Mouse (Mus musculus): ENCODE measurements around the gene Chaf1a. TPM values are rescaled to one million over a fixed set of nuclear protein-coding genes. Genes with fewer than 3 reads are reported as not detected.

Chaf1a gene
- polyA plus RNA-seq, 1 experiment, result 0.99 TPM

DNA sequence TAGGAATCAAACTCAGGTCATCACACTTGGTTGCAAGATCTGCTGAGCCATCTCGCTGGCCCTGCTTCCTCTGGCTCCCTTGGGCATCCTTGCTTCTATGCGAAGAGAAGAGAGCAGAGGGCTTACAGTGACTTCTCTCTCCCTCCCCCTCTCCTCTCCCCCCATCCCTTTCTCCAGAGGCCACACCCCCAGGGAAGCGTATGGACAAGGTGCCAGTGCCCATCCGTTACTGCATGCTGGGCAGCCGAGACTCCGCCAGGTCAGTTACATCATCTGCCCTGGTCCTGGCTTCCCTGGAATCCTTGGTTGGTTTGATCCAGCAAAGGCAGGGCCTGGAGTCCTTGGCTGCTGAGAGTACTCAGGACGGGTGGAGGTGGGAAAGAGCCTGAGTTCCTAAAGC, 28.8 kb upstream of the Chaf1a start:
- Histone ChIP-seq H3K4me1 (ENCODE audit: control insufficient read depth, insufficient read depth, insufficient read length, low read length) (0 out of 2 replicates have a peak, but pooled peaks cover 3% of the 10 kb centered on the region), H3K27ac (replicated peaks; ENCODE audit: low read depth, low read length) (no peak overlapping the region), H3K4me3 (ENCODE audit: insufficient read depth, low read depth, low read length) (no peak overlapping the region)

DNA sequence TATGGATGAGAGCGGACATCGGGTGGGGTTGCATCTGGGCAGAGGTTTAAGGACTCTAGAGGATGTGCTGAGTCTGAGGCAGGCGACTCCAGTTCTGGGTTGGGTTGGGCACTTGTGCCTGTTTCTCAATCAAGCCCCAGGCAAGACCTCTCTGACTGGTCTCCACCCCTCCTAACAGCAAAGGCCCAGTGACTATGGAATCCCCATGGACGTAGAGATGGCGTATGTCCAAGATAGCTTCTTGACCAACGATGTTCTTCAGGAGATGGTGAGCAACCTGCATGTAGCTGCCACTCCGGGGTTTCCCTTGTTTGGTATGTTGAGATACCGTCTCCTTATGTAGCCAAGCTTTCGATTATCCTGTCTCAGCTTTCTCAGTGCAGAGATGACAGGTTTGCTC, 24.9 kb upstream of the Chaf1a start:
- no peaks in the 10 kb centered on the region for H3K4me1 ChIP-seq (ENCODE audit: control insufficient read depth, insufficient read depth, insufficient read length, low read length)
- no peak overlapping the region for H3K27ac ChIP-seq (replicated peaks; ENCODE audit: low read depth, low read length)
- no peak overlapping the region for H3K4me3 ChIP-seq (ENCODE audit: insufficient read depth, low read depth, low read length)

DNA sequence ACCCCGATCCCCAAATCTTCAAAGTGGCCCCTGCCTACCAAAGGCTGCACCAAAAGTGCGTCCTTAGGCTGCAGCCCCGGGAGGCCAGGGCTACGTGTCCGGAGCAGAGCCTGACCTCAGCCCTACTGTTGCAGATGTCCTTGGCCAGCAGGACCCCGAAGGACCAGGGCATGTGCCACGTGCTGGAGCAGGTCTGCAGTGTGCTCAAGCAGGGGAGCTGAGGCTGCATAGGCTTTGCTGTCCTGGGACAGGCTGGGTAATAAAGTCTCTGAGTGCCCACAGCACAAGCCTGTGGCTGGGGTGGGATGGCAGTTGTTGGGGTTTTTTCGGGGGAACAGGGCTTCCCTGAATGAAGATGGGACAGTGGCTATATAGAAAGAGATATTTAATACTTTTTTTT, 23.9 kb upstream of the Chaf1a start:
- H3K4me1 ChIP-seq (ENCODE audit: control insufficient read depth, insufficient read depth, insufficient read length, low read length), result peaks cover 3% of the 10 kb centered on the region; the same call in 1 of the 2 replicates
- no peak overlapping the region for H3K27ac ChIP-seq (replicated peaks; ENCODE audit: low read depth, low read length)
- H3K4me3 ChIP-seq (ENCODE audit: insufficient read depth, low read depth, low read length), result no peak overlapping the region

DNA sequence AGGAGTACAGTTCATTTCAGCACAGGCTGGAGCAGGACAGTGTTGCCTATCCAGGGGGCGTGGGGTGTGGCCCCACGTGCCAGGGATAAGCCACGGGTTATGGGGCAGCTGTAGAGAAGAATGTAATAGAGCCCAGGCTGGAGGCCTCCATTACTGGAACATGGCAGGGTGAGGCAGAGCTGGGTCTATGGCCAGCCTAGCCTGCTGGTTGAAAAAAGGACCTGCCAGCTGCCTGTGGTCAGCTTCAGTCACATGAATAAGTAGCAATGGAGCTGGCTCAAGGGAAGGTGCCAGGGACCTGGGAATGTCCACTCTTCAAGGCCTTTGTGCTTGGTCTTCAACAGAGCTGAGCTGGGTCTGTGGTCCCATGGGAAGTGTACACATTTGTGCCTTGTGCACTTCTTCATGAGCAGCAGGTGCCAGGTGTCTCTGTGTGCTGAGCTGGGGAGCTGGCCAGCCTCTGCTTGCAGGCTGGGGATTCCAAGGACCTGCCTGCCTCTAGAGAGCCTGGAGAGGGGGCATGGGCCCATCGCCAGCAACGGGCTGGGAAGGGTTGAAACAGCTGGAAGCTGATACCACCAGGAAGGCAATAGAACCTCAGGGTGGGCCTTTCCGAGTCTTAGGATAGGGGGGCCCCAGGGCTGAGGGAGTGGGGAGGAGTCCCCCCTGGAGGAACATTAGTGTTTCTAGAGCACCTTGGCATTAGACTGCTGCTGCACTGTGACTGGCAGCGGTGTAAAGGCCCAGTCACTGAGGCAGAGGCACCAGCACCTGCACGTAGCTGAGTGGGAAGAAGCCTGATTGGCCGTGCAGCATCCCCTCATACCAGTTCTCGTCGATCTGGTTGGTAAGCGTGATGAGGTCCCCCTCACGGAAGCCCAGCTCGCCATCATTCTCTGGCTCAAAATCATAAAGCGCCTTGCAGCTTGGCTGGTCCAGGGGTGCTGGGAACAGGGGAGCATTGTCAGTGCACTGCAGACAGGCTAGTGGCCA, 23.1 kb upstream of the Chaf1a start:
- Histone ChIP-seq H3K27ac (replicated peaks; ENCODE audit: low read depth, low read length) (no peak overlapping the region), H3K4me1 (ENCODE audit: control insufficient read depth, insufficient read depth, insufficient read length, low read length) (peaks cover 9% of the 10 kb centered on the region), H3K4me3 (ENCODE audit: insufficient read depth, low read depth, low read length) (no peak overlapping the region)

DNA sequence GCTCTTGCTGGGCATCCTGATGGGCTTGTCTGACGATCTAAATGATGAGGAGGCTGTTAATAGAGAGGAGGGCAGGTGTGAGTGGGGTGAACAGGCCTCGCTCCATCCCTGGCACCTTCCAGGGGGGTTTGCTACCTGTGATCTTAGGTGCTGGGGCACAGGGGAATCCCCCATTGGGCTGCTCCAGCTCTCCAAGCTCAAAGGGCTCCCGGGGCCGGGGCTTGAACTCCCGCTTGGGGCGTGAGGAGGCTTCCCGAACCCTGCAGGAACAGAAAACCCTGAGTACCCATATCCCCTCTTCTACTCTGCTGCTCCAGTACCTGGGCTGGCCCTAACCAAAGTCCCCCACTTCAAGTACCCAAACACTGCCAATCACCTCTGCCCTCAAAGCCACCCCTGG, 22.4 kb upstream of the Chaf1a start:
- peaks cover 14% of the 10 kb centered on the region for H3K4me1 ChIP-seq (ENCODE audit: control insufficient read depth, insufficient read depth, insufficient read length, low read length)
- no peak overlapping the region for H3K4me3 ChIP-seq (ENCODE audit: insufficient read depth, low read depth, low read length)
- H3K27ac ChIP-seq (replicated peaks; ENCODE audit: low read depth, low read length), result no peak overlapping the region

DNA sequence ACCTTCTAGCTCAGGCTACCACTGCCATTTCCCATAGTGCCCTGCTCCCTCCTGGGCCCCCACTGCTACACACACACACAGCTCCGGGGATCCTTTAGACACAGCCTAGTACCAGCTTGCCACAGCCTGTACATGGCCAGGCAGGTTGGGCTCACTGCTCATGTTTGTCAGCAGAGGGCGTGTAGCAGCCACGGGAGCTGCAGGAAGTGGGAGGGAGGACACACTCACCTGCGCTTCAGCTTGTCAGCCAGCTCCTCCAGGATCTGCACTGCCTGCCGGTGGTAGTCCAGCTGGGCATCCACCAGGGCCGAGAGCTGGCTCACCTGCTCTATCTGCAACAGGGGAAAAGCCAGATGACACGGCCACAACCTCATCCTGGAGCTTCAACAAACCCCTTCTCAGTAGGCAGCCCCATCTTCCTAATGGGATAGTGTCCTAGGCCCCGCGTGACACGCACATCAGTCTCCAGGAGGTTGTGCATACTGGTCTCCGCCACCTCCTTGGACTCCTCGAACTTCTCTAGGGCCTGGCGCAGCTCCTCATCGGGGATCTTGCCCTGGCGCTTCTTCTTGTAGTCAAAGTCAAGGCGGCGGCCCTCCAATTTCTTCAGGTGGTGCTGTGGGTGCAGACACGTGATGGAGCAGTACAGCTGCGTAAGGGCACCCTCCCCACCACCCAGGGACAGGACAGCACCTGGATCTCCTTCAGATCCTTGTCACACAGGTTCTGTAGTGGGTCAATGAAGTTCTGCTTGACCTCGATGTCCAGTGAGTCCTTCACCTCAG, 21.7 kb upstream of the Chaf1a start:
- H3K4me1 ChIP-seq (ENCODE audit: control insufficient read depth, insufficient read depth, insufficient read length, low read length), result peaks cover 20% of the 10 kb centered on the region
- H3K27ac ChIP-seq (replicated peaks; ENCODE audit: low read depth, low read length), result no peak overlapping the region
- no peak overlapping the region for H3K4me3 ChIP-seq (ENCODE audit: insufficient read depth, low read depth, low read length)

DNA sequence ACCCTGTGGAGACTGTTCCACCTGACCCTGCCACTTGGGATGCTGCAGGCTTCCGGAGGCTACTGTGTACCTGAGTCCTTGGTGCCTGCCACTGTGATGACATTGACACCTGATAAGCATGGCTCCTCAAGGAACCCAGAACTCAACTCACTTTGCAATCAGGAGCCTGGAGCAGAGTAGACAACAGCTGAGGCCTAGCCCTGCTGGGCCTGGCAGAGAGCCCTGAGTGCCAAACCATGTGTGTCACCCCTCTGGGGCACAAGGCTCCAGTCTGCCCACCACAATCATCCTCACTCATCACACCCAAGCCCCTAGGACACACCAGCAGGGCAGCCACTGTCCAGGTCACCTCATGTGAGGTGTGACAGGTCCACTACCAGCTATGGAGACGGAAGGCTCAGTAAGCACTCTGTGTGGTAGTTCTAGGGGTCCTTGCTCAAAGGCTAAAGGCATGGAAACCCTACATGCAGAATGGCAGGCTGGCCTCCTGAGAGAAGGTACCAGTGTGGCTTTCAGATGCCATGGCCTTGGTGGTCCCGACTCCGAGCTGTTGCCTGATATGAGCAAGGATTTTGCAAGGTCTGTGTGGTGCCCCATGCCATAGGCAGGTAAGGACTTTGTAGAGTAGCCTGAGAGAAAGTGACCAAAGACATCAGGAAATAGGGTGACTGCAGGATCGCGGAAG, 19.7 kb upstream of the Chaf1a start:
- Histone ChIP-seq H3K4me1 (ENCODE audit: control insufficient read depth, insufficient read depth, insufficient read length, low read length) (peaks cover 37% of the 10 kb centered on the region), H3K27ac (replicated peaks; ENCODE audit: low read depth, low read length) (no peak overlapping the region), H3K4me3 (ENCODE audit: insufficient read depth, low read depth, low read length) (no peak overlapping the region)

DNA sequence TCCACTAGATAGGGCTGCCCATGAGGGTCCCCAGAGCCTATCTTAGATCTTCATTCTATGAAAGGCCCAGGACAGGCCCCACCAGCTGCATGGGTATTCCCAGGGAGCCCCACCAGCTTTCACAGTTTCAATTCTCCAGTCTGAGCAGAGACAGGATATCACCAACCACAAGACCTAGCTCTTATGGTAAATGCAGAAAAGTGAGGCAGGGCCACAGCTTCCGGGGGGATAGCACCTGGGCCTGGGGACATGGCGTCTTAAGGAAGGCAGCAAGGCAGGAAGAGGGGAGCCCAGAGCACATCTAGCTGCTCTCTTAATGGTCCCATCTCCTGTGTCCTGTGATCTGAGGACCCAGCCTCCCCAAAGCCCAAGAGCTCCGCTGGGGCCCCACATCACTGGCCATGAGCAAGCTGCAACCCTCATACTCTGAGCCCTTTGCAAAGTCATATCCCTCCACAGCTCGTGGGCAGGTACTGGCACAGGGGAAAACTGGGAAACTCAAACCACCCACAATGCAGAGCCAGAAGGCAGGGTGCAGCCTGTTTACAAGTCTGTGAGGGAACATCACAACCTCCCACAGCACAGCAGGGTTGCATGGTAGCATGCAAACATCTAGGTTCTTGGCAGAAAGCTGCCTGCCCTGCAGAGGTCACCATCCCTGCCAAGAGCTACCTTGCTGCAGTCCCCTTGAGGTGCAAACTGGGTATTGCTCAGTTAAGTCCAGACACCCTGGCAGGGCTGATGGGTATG, 18.9 kb upstream of the Chaf1a start:
- no peak overlapping the region for H3K4me3 ChIP-seq (ENCODE audit: insufficient read depth, low read depth, low read length)
- no peak overlapping the region for H3K27ac ChIP-seq (replicated peaks; ENCODE audit: low read depth, low read length)
- peaks cover 39% of the 10 kb centered on the region for H3K4me1 ChIP-seq (ENCODE audit: control insufficient read depth, insufficient read depth, insufficient read length, low read length)

DNA sequence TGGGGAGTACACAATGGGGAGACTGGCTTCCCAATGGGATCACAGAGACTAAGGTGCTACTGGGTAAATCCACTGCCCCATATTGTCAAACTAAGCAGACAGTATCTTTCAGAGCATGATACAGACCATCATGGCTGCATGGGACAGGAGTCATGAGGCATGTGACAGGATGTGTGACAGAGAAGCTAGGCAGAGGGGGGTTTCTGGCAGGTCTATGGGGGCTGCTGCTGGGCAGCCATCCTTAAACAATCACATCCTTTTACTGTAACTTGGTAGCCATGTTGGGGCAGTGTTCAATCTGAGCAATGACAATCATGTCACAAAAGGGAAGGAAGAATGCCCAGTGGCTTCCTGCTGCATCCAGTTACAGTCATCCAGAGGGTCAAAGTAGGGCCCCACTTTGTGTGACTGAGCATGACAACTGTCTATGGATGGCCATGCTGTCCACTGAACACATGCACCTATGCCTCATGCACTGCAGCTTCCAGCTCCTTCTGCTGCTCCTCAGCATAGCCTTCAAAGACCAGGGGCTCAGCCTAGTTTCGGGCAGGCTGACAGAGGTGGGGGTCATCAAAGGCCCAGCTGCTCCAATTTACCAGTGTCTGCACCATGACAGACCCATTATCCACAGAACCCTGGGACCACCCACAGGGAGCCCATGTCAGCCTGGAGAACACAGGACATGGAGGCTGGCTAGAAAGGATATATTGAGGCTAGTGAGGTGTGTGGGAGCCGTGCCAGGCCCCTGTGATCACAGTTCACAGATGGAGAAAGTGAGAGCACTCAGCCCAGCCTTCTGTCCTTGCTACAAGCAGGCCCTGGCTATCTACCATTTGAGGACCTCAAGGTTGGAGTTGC, 17.9 kb upstream of the Chaf1a start:
- Histone ChIP-seq H3K4me1 (ENCODE audit: control insufficient read depth, insufficient read depth, insufficient read length, low read length) (peaks cover 50% of the 10 kb centered on the region), H3K27ac (replicated peaks; ENCODE audit: low read depth, low read length) (no peak overlapping the region), H3K4me3 (ENCODE audit: insufficient read depth, low read depth, low read length) (no peak overlapping the region)

DNA sequence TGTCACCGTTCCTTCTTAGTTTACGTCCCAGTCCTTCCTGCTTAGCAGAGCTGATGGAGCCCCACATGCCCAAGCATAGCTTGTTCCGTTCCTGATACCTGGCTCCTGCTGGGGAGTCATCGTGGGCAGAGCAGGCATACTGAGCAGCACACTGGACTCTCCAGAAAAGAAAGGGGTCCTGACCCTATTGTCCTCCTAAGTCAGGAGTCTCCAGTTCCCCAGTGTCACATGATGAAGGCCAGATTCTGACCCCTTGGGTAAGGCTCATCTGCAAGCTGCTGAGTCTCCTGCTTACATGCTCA, 17.3 kb upstream of the Chaf1a start:
- 0 out of 2 replicates have a peak overlapping the region, but pooled peaks have one; percentile 8 for H3K27ac ChIP-seq (replicated peaks; ENCODE audit: low read depth, low read length)

DNA sequence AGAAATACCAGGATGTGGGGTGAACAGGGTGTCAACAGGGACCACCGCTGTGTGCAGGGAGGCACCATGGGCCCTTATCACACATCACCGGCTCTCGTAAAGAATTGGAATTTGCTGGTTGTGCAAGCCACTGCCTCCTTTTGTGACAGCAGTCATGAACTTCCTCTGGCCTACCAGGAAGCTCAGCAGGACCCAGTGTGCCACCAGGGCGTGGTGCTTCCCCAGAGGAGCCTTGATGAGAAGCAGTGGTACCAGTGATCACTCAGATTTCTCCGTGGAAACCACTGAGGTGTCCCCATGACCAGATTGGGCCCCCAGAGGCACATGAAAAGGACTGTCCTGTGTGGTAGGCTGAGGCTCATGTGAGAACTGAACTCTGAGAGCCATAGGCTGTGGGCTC, 16.9 kb upstream of the Chaf1a start:
- Histone ChIP-seq H3K27ac (replicated peaks; ENCODE audit: low read depth, low read length) (peak overlapping the region; percentile 28; the same call in 1 of the 2 replicates), H3K4me3 (ENCODE audit: insufficient read depth, low read depth, low read length) (no peak overlapping the region), H3K4me1 (ENCODE audit: control insufficient read depth, insufficient read depth, insufficient read length, low read length) (peaks cover 57% of the 10 kb centered on the region)

More for the DNA sequence above, 17.3 kb upstream of the Chaf1a start:
- no peak overlapping the region for H3K4me3 ChIP-seq (ENCODE audit: insufficient read depth, low read depth, low read length)
- H3K4me1 ChIP-seq (ENCODE audit: control insufficient read depth, insufficient read depth, insufficient read length, low read length), result peaks cover 55% of the 10 kb centered on the region

DNA sequence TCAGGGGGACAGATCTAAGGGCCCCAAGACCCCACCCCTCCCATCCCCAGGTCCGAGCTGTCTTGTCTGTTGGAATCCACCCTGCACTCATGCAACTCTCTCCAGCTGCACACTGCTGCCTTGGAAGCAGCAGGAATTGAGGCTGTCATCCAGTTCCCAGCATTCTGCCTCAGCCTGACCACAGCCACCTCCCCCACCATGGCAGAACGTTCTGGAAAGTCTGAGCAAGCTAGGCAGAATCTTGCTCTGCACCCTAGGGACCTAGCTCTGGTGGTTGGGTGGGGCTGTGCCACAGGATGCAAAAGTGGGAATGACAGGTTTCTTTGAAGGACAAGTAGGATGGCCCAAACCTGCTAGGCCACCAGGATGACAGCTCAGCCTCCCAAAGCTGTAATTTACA, 15.8 kb upstream of the Chaf1a start:
- Histone ChIP-seq H3K4me3 (ENCODE audit: insufficient read depth, low read depth, low read length) (no peak overlapping the region), H3K27ac (replicated peaks; ENCODE audit: low read depth, low read length) (no peak overlapping the region), H3K4me1 (ENCODE audit: control insufficient read depth, insufficient read depth, insufficient read length, low read length) (peaks cover 60% of the 10 kb centered on the region)

DNA sequence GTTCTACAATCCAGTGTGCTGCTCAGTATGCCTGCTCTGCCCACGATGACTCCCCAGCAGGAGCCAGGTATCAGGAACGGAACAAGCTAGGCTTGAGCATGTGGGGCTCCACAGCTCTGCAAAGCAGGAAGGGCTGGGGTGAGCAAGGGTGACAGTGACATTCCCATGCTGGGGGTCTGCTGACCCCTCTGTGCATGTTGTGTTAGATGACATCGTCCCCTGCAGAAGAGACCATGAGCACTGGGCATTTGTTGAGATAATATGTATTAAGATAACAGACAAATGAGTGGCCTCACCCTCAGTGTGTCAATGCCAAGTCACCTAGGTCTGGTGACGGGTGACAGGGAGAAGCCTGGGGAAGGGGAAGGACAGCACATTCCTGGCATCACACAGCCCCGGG, 15.3 kb upstream of the Chaf1a start:
- Histone ChIP-seq H3K4me1 (ENCODE audit: control insufficient read depth, insufficient read depth, insufficient read length, low read length) (peaks cover 64% of the 10 kb centered on the region), H3K4me3 (ENCODE audit: insufficient read depth, low read depth, low read length) (no peak overlapping the region), H3K27ac (replicated peaks; ENCODE audit: low read depth, low read length) (no peak overlapping the region)

DNA sequence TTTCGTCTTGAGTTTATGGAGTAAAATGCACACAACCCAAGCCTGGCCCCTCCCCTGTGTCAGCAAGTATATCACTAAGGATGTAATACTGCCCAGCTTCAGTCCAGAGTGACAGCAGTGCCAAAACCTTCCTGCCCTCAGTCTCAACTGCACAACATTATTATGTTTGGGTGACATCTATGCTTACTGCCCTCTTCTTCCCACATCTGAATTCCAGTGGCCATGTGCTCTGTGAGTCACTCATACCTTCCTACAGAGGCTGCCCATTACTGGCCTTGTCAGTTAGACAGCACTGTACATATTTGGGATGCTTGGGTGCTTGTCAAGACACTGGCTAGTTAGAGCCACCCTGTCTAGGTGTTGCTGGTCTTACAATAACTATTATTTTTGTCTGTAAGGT, 13.9 kb upstream of the Chaf1a start:
- Histone ChIP-seq H3K27ac (replicated peaks; ENCODE audit: low read depth, low read length) (no peak overlapping the region), H3K4me3 (ENCODE audit: insufficient read depth, low read depth, low read length) (no peak overlapping the region), H3K4me1 (ENCODE audit: control insufficient read depth, insufficient read depth, insufficient read length, low read length) (peaks cover 71% of the 10 kb centered on the region)
